Mouse (Mus musculus) gastrocnemius, postnatal 4 days (tissue): ENCODE results near the gene Vps37d. TPM values are rescaled to one million over a fixed set of nuclear protein-coding genes. Genes with fewer than 3 reads are reported as not detected.
"Not testable (repeated sequence)": the region's sequence is repeated elsewhere in the genome, so short reads cannot be mapped to it uniquely, and the experiment has no call there.

ENCODE experiments used
- DNase-seq, 2 experiments: peaks; one replicate each; pipeline ENCODE4 v3.0.0; 2021 to 2022; ENCODE audit warnings: low spot score in 2 of 2, mixed read lengths in 2 of 2
- total RNA-seq, 2 experiments: library from RNA; stranded (reverse); gene quantifications; 2 replicates each; pipeline ENCODE4 v1.2.3; 2021

The Vps37d gene
- total RNA-seq, 2 experiments from 2014 or later, result 3.2 to 4.1 TPM

GRCm38 (mm10) chr5:135076368-135076767, 1.7 kb downstream of the Vps37d start:
- no peak for DNase-seq

GRCm38 (mm10) chr5:135075655-135076054, 2.4 kb downstream of the Vps37d start:
- DNase-seq, result no peak

- DNase-seq, result no peak
These were observed 4.5 kb downstream of the Vps37d start for GRCm38 (mm10) chr5:135073349-135074150.

- no peak for DNase-seq
These were observed 5.3 kb downstream of the Vps37d start for GRCm38 (mm10) chr5:135072720-135073119.

GRCm38 (mm10) chr5:135072061-135072460, 6.0 kb downstream of the Vps37d start:
- DNase-seq, result no peak

- DNase-seq, result no peak
These were observed 7.6 kb downstream of the Vps37d start for GRCm38 (mm10) chr5:135070448-135070847.

GRCm38 (mm10) chr5:135066008-135066407, 12.1 kb downstream of the Vps37d start:
- DNase-seq, result no peak

- not testable (repeated sequence) for DNase-seq
These were observed 13.1 kb downstream of the Vps37d start, which contains the start of gene Bud23 for GRCm38 (mm10) chr5:135064909-135065446. Gene Bud23 (minus strand): TSS chr5:135064959.

GRCm38 (mm10) chr5:135064382-135064766, 13.7 kb downstream of the Vps37d start:
- DNase-seq, result no peak

- DNase-seq, result peak; percentile 95 to 98
These were observed 14.3 kb downstream of the Vps37d start, which contains the start of gene Dnajc30 for GRCm38 (mm10) chr5:135063629-135064381. Gene Dnajc30 (plus strand): TSS chr5:135064202.

- DNase-seq, result no peak
These were observed 24.7 kb downstream of the Vps37d start for GRCm38 (mm10) chr5:135053356-135053755.

GRCm38 (mm10) chr5:135049268-135049667, 28.8 kb downstream of the Vps37d start:
- DNase-seq, result not testable (repeated sequence)

GRCm38 (mm10) chr5:135048539-135048938, 29.5 kb downstream of the Vps37d start:
- DNase-seq, result no peak

- DNase-seq, result no peak
These were observed 33.5 kb downstream of the Vps37d start for GRCm38 (mm10) chr5:135044575-135044974.

- DNase-seq, result no peak
These were observed 35.8 kb downstream of the Vps37d start for GRCm38 (mm10) chr5:135042105-135042788.

- DNase-seq, result no peak
These were observed 37.3 kb downstream of the Vps37d start for GRCm38 (mm10) chr5:135040777-135041176.

- no peak for DNase-seq
These were observed 38.0 kb downstream of the Vps37d start for GRCm38 (mm10) chr5:135040059-135040458.

- DNase-seq, result no peak
These were observed 38.5 kb downstream of the Vps37d start for GRCm38 (mm10) chr5:135039541-135039940.

GRCm38 (mm10) chr5:135037946-135038345, 40.1 kb downstream of the Vps37d start:
- DNase-seq, result no peak

GRCm38 (mm10) chr5:135035608-135036359, 42.3 kb downstream of the Vps37d start:
- no peak for DNase-seq

- no peak for DNase-seq
These were observed 43.5 kb downstream of the Vps37d start for GRCm38 (mm10) chr5:135034593-135034992.
